Mouse (Mus musculus) midbrain, postnatal 0 days (tissue): Measurements from ENCODE around the gene Gm9639. TPM values are rescaled to one million over a fixed set of nuclear protein-coding genes. Genes with fewer than 3 reads are reported as not detected.

Experiments used
- ATAC-seq: fragments of 200-750 bp; cut with Nextera tagmentation; 2 replicates; pipeline ENCODE4 v1.8.0; 2017; ENCODE audit warnings: moderate number of reproducible peaks, mild to moderate bottlenecking, moderate TSS enrichment, moderate library complexity; ENCODE audit not compliant: low FRiP score
- DNase-seq: peaks from one replicate; pipeline ENCODE4 v3.0.0-alpha.2; 2015; ENCODE audit warnings: low spot score
- H3K27ac ChIP-seq: fragments of 300-500 bp; sonication (generic); 2 replicates; pipeline ENCODE4 v1.5.1; 2014; ENCODE audit warnings: low read depth, mild to moderate bottlenecking, low read length, mixed read lengths
- H3K27me3 ChIP-seq: fragments of 300-500 bp; sonication (generic); 2 replicates; pipeline ENCODE4 v1.6.1; 2014; ENCODE audit warnings: low read length, control low read depth, mixed read lengths; ENCODE audit not compliant: insufficient read depth
- H3K36me3 ChIP-seq: fragments of 300-500 bp; sonication (generic); 2 replicates; pipeline ENCODE4 v1.6.1; 2014; ENCODE audit warnings: low read length, control low read depth, mixed read lengths; ENCODE audit not compliant: insufficient read depth
- H3K4me1 ChIP-seq: fragments of 300-500 bp; sonication (generic); 2 replicates; pipeline ENCODE4 v1.6.1; 2014; ENCODE audit warnings: mild to moderate bottlenecking, control low read depth, antibody characterized with exemption, low read length, mixed read lengths; ENCODE audit not compliant: insufficient read depth
- H3K4me2 ChIP-seq: fragments of 300-500 bp; sonication (generic); 2 replicates; pipeline ENCODE4 v1.6.1; 2014; ENCODE audit warnings: low read depth, mild to moderate bottlenecking, low read length, mixed read lengths; ENCODE audit not compliant: poor library complexity, severe bottlenecking
- H3K4me3 ChIP-seq: fragments of 300-500 bp; sonication (generic); 2 replicates; pipeline ENCODE4 v1.5.1; 2014; ENCODE audit warnings: low read depth, mild to moderate bottlenecking, low read length, moderate library complexity
- H3K9ac ChIP-seq: fragments of 300-500 bp; sonication (generic); replicated peaks from 2 replicates; pipeline ENCODE4 v1.6.1; 2014; ENCODE audit warnings: mild to moderate bottlenecking, low read length, moderate library complexity, mixed read lengths; ENCODE audit not compliant: poor library complexity, severe bottlenecking
- H3K9me3 ChIP-seq: fragments of 300-500 bp; sonication (generic); 2 replicates; pipeline ENCODE4 v1.6.1; 2016; ENCODE audit warnings: low read length, control low read depth
- CTCF ChIP-seq: IDR thresholded peaks from 2 replicates; pipeline ENCODE4 v1.5.1; 2016; ENCODE audit warnings: antibody characterized with exemption, mild to moderate bottlenecking
- WGBS: fragments of 180-500 bp; shearing (Covaris S2); extraction: QIAGEN DNeasy Blood & Tissue Kit; methylation state at CpG from one replicate; pipeline ENCODE4 v1.1.7; 2014; 5-methylcytosine and 5-hydroxymethylcytosine counted together
- polyA plus RNA-seq: library from polyadenylated mRNA; unstranded; fragments of >200 nt; fragmentation: Nextera tagmentation; extraction: Ambion mirVana; gene quantifications from 2 replicates; pipeline ENCODE4 v1.2.1, GENCODE M21; 2015
- total RNA-seq: library from RNA; depleted of rRNA; stranded (reverse); fragments of >200 nt; gene quantifications from 2 replicates; pipeline ENCODE4 v1.2.3, GENCODE M21; 2014; rRNA removed

Gm9639 gene
- total RNA-seq (not detected in 2 replicates), polyA plus RNA-seq (not detected in 2 replicates)

DNA sequence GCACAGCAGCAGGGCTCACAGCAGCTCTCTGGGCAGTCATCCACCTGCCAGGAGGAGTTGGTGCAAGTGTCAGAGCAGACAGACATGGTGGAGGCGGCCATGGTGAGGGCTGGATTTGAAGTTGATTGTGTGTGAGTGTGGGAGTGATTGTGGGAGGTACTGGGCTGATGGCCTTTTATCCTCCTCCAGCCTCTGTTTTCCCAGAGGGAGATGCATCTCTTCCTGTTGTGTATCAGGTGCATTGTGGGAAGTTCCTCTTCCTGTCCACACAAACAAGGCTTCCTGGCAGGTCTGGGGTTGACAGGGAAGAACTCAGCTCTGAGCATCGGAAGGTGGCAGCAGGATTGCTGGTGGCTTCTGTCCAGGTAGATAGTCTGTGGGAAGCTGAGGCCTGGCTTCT, at the start of gene Gm9639:
Gene Gm9639, minus strand, starts transcription at position 101 of the 400 bp plus-strand sequence.
- ATAC-seq (no peak), DNase-seq (no peak)
- Histone ChIP-seq H3K4me2 (no peak within 1 kb of the TSS), H3K9me3 (no peaks in the 10 kb centered on the region), H3K27ac (no peak within 1 kb of the TSS), H3K4me1 (no peaks in the 10 kb centered on the region), H3K36me3 (no peaks in the 10 kb centered on the region), H3K4me3 (no peak within 1 kb of the TSS), H3K9ac (no peak within 1 kb of the TSS), H3K27me3 (no peaks in the 10 kb centered on the region)
- no peak for TF ChIP-seq CTCF
- 68% methylated on average over 2 of the region's 2 CpGs for WGBS

DNA sequence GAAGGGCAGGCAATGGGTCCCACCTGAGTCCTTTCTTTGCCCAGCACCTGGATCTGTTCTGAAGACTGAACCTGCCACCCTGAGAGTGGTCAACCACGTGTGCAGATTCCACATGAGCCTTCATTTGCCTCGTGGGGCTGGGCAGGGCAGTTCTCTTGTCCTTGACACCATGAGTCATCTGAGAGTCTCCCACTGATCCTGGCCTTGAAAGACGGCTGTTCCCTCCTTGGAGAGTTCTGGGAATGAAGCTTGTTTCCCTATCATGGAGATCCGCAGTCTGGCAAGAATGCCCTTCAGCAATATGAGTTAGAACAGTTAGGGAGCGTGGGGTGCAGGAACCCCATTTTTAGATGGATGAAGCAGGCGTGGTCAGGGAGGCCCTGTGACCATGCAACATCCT, 44.1 kb upstream of the Gm9639 start:
- no peak for TF ChIP-seq CTCF
- no peak for DNase-seq
- no peak overlapping the region for H3K9ac ChIP-seq
- no peaks in the 10 kb centered on the region for H3K4me1 ChIP-seq
- 85% methylated on average over 6 of the region's 6 CpGs for WGBS
- ATAC-seq = no peak
- no peaks in the 10 kb centered on the region for H3K27me3 ChIP-seq
- H3K27ac ChIP-seq = no peak overlapping the region
- peaks cover 10% of the 10 kb centered on the region; the same call in 1 of the 2 replicates for H3K9me3 ChIP-seq
- no peaks in the 10 kb centered on the region for H3K36me3 ChIP-seq
- H3K4me3 ChIP-seq = no peak overlapping the region
- H3K4me2 ChIP-seq = no peak overlapping the region

DNA sequence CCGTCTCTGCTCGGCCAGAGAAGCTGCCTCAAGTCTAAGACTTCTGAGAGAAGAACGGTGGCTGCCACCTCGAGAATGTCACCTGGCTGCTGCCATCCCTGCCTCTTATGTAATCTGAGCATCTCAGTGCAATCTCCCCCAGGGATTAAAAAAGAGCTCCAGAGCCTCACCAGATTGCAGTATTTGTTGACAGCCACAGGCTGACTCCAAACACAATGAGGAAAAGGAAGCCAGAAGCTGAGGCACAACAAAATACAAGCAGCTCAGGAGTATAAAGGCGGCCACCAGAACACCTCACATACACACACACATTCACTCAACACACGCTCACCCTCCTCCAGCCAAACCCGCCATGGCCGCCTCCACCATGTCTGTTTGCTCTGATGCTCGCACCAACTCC, 40.8 kb upstream of the Gm9639 start, which contains the start of gene Krtap10-10:
Gene Krtap10-10, plus strand, starts transcription at position 301 of the 400 bp plus-strand sequence.
- no peak within 1 kb of the TSS for H3K9ac ChIP-seq
- no peak within 1 kb of the TSS for H3K4me2 ChIP-seq
- H3K4me3 ChIP-seq = no peak within 1 kb of the TSS
- ATAC-seq (no peak), DNase-seq (no peak)
- no peak within 1 kb of the TSS for H3K27ac ChIP-seq
- TF ChIP-seq CTCF = no peak
- no peaks in the 10 kb centered on the region for H3K4me1 ChIP-seq
- no peaks in the 10 kb centered on the region for H3K9me3 ChIP-seq
- H3K27me3 ChIP-seq = no peaks in the 10 kb centered on the region
- 73% methylated on average over 9 of the region's 9 CpGs for WGBS
- H3K36me3 ChIP-seq = no peaks in the 10 kb centered on the region

- Histone ChIP-seq H3K4me3 (no peak within 1 kb of the TSS), H3K27ac (no peak within 1 kb of the TSS), H3K36me3 (no peaks in the 10 kb centered on the region), H3K4me2 (no peak within 1 kb of the TSS), H3K9me3 (no peaks in the 10 kb centered on the region), H3K9ac (no peak within 1 kb of the TSS), H3K4me1 (no peaks in the 10 kb centered on the region), H3K27me3 (no peaks in the 10 kb centered on the region)
- DNase-seq (no peak), ATAC-seq (no peak)
- 70% methylated on average over 6 of the region's 6 CpGs for WGBS
- TF ChIP-seq CTCF = no peak
These were observed 32.1 kb upstream of the Gm9639 start, which contains the start of gene Krtap10-4 for GRCm38 (mm10) chr10:77826951-77827350. Krtap10-4 (minus strand) TSS chr10:77827095.

DNA sequence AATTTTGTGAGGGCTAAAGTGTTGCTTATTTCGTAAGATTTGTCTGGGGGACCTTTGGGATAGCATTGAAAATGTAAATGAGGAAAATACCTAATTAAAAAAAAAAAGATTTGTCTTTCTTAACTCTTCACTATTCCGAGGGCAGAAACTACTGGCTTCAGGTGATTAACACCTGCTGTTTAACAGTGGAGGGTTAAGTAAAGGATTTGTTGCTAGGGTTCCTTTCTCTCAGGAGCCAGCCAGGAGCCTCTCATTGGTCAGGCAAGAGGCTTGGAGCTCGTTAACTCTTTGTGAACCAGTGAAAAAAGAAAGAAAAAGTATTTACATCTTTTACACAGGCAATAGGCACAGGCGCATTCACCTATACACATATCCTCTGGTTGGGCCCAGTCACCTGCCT, 24.3 kb upstream of the Gm9639 start:
- ATAC-seq (0 out of 2 replicates have a peak, but pooled peaks have one; percentile 66), DNase-seq (peak; percentile 16)
- no peaks in the 10 kb centered on the region for H3K36me3 ChIP-seq
- H3K4me2 ChIP-seq = peak overlapping the region; percentile 20; the same call in 1 of the 2 replicates
- no peak overlapping the region for H3K9ac ChIP-seq
- H3K9me3 ChIP-seq = no peaks in the 10 kb centered on the region
- no peaks in the 10 kb centered on the region for H3K4me1 ChIP-seq
- H3K27me3 ChIP-seq = no peaks in the 10 kb centered on the region; the same call in 1 of the 2 replicates
- H3K4me3 ChIP-seq = no peak overlapping the region
- no peak overlapping the region for H3K27ac ChIP-seq
- TF ChIP-seq CTCF = no peak
- 33% methylated on average over 4 of the region's 4 CpGs for WGBS

DNA sequence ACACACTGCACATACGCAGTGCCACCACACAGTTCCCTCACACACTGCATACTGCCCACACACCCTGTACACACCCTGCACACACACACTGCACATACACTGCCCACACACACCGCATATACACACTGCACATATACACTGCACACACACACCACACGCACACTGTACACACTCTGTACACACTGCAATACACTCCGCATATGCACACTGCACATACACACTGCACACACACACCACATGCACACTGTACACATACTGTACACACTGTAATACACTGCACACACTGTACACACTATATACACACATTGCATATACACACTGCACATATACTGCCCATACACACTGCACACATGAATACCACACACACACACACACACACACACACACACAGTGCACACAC, 23.6 kb upstream of the Gm9639 start:
- Histone ChIP-seq H3K9ac (no peak overlapping the region), H3K27me3 (no peaks in the 10 kb centered on the region; the same call in 1 of the 2 replicates), H3K9me3 (no peaks in the 10 kb centered on the region), H3K36me3 (no peaks in the 10 kb centered on the region), H3K4me2 (no peak overlapping the region), H3K27ac (no peak overlapping the region), H3K4me1 (no peaks in the 10 kb centered on the region), H3K4me3 (no peak overlapping the region)
- DNase-seq (no peak), ATAC-seq (peak; percentile 61)
- no peak for TF ChIP-seq CTCF
- 98% methylated on average over 4 of the region's 4 CpGs for WGBS
